Mouse (Mus musculus) liver, embryonic 14.5 days (tissue): Measurements from ENCODE around the gene Olfr1107.

Experiments
- CTCF ChIP-seq: IDR thresholded peaks from 2 replicates; pipeline ENCODE4 v1.5.1; 2016; ENCODE audit warnings: antibody characterized with exemption, low read depth, control low read depth
- EP300 ChIP-seq: IDR thresholded peaks from 2 replicates; pipeline ENCODE4 v1.6.1; 2016; ENCODE audit warnings: antibody characterized with exemption, low read depth

DNA sequence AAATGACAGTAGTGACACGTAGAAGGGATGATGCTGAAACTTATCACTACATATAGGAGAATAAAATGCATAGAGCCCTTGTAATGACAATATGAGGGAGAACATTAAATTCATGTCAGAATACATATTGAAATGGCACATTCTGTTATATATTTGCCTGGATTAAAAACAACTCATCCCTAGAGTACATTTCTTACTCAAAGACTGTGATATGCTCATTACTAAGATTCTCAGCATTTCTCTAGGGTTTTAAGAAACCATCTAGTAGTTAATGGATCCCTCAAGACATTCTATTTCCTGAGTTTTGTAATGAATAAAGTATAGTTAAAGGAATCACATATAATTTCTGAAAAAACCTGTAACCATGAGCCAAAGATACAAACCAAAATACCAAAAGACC is 23.4 kb downstream of the Olfr1107 start, which contains the start of gene Olfr1106:
- TF ChIP-seq CTCF (no peak), EP300 (no peak)
